Mouse (Mus musculus) thymus, adult 2 months (tissue): ENCODE data around the gene Terf2. TPM values are rescaled to one million over a fixed set of nuclear protein-coding genes. Genes with fewer than 3 reads are reported as not detected.
A peak's percentile ranks its signal among the peaks of the same experiment; 100 is the strongest.

ENCODE experiments used
- DNase-seq: peaks from one replicate; pipeline ENCODE4 v3.0.0; 2021
- H3K27ac ChIP-seq: fragments of 200-500 bp; 2 replicates; pipeline ENCODE4 v1.5.1; 2012; ENCODE audit warnings: low read length, control low read depth; ENCODE audit not compliant: control insufficient read depth, insufficient read depth
- H3K27me3 ChIP-seq: fragments of 200-500 bp; 2 replicates; pipeline ENCODE4 v1.6.1; 2012; ENCODE audit warnings: mild to moderate bottlenecking, low read length, moderate library complexity, mixed read lengths; ENCODE audit not compliant: control insufficient read depth, insufficient read depth
- H3K36me3 ChIP-seq: fragments of 200-500 bp; 2 replicates; pipeline ENCODE4 v1.6.1; 2012; ENCODE audit warnings: mild to moderate bottlenecking, low read length, moderate library complexity; ENCODE audit not compliant: control insufficient read depth, insufficient read depth
- H3K4me1 ChIP-seq: fragments of 200-500 bp; replicated peaks from 2 replicates; pipeline ENCODE4 v1.6.1; 2012; ENCODE audit warnings: low read length; ENCODE audit not compliant: control insufficient read depth, insufficient read depth
- H3K4me3 ChIP-seq: fragments of 200-500 bp; 2 replicates; pipeline ENCODE4 v1.5.1; 2012; ENCODE audit warnings: mild to moderate bottlenecking, low read length, control low read depth, moderate library complexity; ENCODE audit not compliant: control insufficient read depth, insufficient read depth
- CTCF ChIP-seq: fragments of 200-500 bp; IDR thresholded peaks from 2 replicates; pipeline ENCODE4 v1.5.1; 2012; ENCODE audit warnings: mild to moderate bottlenecking, control low read depth, low read length, moderate library complexity, borderline replicate concordance; ENCODE audit not compliant: control insufficient read depth, poor library complexity, insufficient read depth; ENCODE audit errors: extremely low read depth
- POLR2A ChIP-seq: fragments of 200-500 bp; IDR thresholded peaks from 2 replicates; pipeline ENCODE4 v1.6.1; 2012; ENCODE audit warnings: mild to moderate bottlenecking, low read length, control low read depth, moderate library complexity; ENCODE audit not compliant: control insufficient read depth, poor library complexity, insufficient read depth; ENCODE audit errors: extremely low read depth
- WGBS: fragments of 180-500 bp; shearing (Covaris S2); methylation state at CpG from one replicate; pipeline ENCODE4 v1.1.7; 2018; 5-methylcytosine and 5-hydroxymethylcytosine counted together
- polyA plus RNA-seq: library from polyadenylated mRNA; depleted of rRNA; stranded (reverse); fragments of >200 nt; gene quantifications from 2 replicates; pipeline ENCODE4 v1.2.3, GENCODE M21; 2012; rRNA removed

Terf2 gene
- polyA plus RNA-seq = 30.9 and 31.5 TPM in 2 replicates

GRCm38 (mm10) chr8:107096366-107097036, at the start of gene Terf2:
Terf2 (minus strand) TSS chr8:107096547.
- H3K27ac ChIP-seq = peak within 1 kb of the TSS; percentile 98
- H3K36me3 ChIP-seq = 0 out of 2 replicates have a peak, but pooled peaks cover 2% of the 10 kb centered on the region
- peak; percentile 92 for DNase-seq
- H3K4me1 ChIP-seq = peaks cover 2% of the 10 kb centered on the region; the same call in 1 of the 2 replicates
- peak within 1 kb of the TSS; percentile 96 for H3K4me3 ChIP-seq
- TF ChIP-seq CTCF (0 out of 2 replicates have a peak, but pooled peaks have one; percentile 30), POLR2A (peak; percentile 85)
- WGBS = 3% methylated on average over 39 of the region's 39 CpGs
- no peaks in the 10 kb centered on the region for H3K27me3 ChIP-seq

- 90% methylated on average over 4 of the region's 4 CpGs for WGBS
- no peaks in the 10 kb centered on the region for H3K27me3 ChIP-seq
- no peak for DNase-seq
- TF ChIP-seq CTCF (no peak), POLR2A (no peak)
- H3K27ac ChIP-seq = no peak overlapping the region
- H3K4me3 ChIP-seq = no peak overlapping the region
- peaks cover 6% of the 10 kb centered on the region for H3K4me1 ChIP-seq
- no peaks in the 10 kb centered on the region for H3K36me3 ChIP-seq
Measured at GRCm38 (mm10) chr8:107143501-107143900, 47.2 kb upstream of the Terf2 start.

- no peaks in the 10 kb centered on the region for H3K36me3 ChIP-seq
- TF ChIP-seq POLR2A = no peak
- TF ChIP-seq CTCF = no peak
- peaks cover 6% of the 10 kb centered on the region for H3K4me1 ChIP-seq
- H3K4me3 ChIP-seq = no peak overlapping the region
- H3K27ac ChIP-seq = no peak overlapping the region
- WGBS = 98% methylated on average over 4 of the region's 4 CpGs
- no peaks in the 10 kb centered on the region for H3K27me3 ChIP-seq
- no peak for DNase-seq
Measured at GRCm38 (mm10) chr8:107142539-107142938, 46.2 kb upstream of the Terf2 start.

GRCm38 (mm10) chr8:107139704-107140470, 43.5 kb upstream of the Terf2 start:
- WGBS = 49% methylated on average over 13 of the region's 13 CpGs
- peak; percentile 37 for DNase-seq
- Histone ChIP-seq H3K4me3 (no peak overlapping the region), H3K27me3 (no peaks in the 10 kb centered on the region), H3K36me3 (no peaks in the 10 kb centered on the region), H3K4me1 (peaks cover 6% of the 10 kb centered on the region), H3K27ac (peak overlapping the region; percentile 16; the same call in 1 of the 2 replicates)
- no peak for TF ChIP-seq CTCF
- no peak for TF ChIP-seq POLR2A

DNA sequence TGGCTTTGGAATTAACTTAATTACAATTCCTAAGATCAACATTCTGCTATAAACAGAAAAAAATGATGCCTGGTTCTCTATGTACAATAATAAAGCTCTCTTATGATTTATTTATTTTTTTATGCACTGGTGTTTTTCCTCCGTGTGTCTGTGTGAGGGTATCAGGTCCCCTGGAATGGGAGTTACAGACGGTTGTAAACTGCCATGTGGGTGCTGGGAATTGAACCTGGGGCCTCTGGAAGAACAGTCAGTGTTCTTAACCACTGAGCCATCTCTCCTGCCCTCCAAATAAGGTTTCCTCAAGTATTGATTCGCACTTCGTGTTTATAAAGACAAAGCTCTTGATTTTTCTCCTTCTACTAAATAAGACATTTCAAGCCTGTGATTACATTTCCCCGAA, 42.0 kb upstream of the Terf2 start:
- WGBS = 97% methylated on average over 5 of the region's 5 CpGs
- Histone ChIP-seq H3K36me3 (no peaks in the 10 kb centered on the region), H3K27me3 (no peaks in the 10 kb centered on the region), H3K4me3 (no peak overlapping the region), H3K4me1 (peaks cover 6% of the 10 kb centered on the region), H3K27ac (no peak overlapping the region)
- DNase-seq = no peak
- TF ChIP-seq CTCF = no peak
- no peak for TF ChIP-seq POLR2A

GRCm38 (mm10) chr8:107137591-107137990, 41.2 kb upstream of the Terf2 start:
- Histone ChIP-seq H3K27me3 (no peaks in the 10 kb centered on the region), H3K4me1 (peaks cover 6% of the 10 kb centered on the region), H3K4me3 (no peak overlapping the region), H3K36me3 (no peaks in the 10 kb centered on the region), H3K27ac (no peak overlapping the region)
- TF ChIP-seq POLR2A (no peak), CTCF (no peak)
- DNase-seq = no peak
- 93% methylated on average over 6 of the region's 6 CpGs for WGBS
